Mouse (Mus musculus): ENCODE data around the gene Ctcf. TPM values are rescaled to one million over a fixed set of nuclear protein-coding genes. Genes with fewer than 3 reads are reported as not detected.

The Ctcf gene
- polyA plus RNA-seq, 1 experiment = 30.2 TPM

- Histone ChIP-seq H3K79me3 (ENCODE audit: low read depth) (peaks cover 66% of the 10 kb centered on the region), H3K36me3 (ENCODE audit: control insufficient read depth, insufficient read depth) (peaks cover 15% of the 10 kb centered on the region), H3ac (ENCODE audit: control insufficient read depth, insufficient read length, low read depth) (no peak overlapping the region), H3K4me3 (ENCODE audit: insufficient read depth, poor library complexity, severe bottlenecking) (no peak overlapping the region), H3K79me2 (ENCODE audit: control insufficient read depth, insufficient read depth) (peaks cover 87% of the 10 kb centered on the region), H3K27me3 (ENCODE audit: control insufficient read depth, insufficient read depth, insufficient read length) (no peaks in the 10 kb centered on the region)
- TF ChIP-seq CEBPB (IDR thresholded peaks at IDR 0.05; ENCODE audit: low read depth) = no peak
- no peak for TF ChIP-seq CTCF (IDR thresholded peaks at IDR 0.05; ENCODE audit: control insufficient read depth, insufficient read depth, insufficient read length)
- TF ChIP-seq MYOD1 (IDR thresholded peaks at IDR 0.05; ENCODE audit: control insufficient read depth, insufficient read length, low read depth) = no peak
- no peak for TF ChIP-seq MYOG (IDR thresholded peaks at IDR 0.05; ENCODE audit: control insufficient read depth, extremely low read depth, insufficient read length)
- TF ChIP-seq FOSL1 (IDR thresholded peaks at IDR 0.05; ENCODE audit: insufficient read depth, low read length, poor library complexity, severe bottlenecking) = no peak
- no peak for TF ChIP-seq USF1 (IDR thresholded peaks at IDR 0.05; ENCODE audit: low read depth)
These were observed 2.1 kb downstream of the Ctcf start for GRCm38 (mm10) chr8:105638510-105638909.

DNA sequence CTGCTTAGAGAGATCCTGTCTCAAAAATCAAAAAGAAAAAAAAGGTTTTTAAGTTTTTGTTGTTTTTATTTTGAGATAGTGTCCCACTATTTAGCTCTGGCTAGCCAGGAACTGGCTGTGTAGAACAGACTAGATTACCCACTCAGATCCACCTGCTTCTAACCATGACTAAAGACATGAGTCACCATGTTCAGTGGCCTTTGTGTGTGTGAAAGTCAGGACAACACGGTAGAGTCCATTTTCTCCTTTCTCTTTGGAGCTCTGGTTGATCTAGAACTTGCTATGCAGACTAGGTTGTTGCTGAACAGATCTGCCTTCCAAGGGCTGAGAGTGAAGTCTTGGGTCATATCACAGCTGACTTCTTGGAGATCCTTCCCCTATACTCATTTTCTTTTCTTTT, 3.5 kb downstream of the Ctcf start:
- Histone ChIP-seq H3K79me3 (ENCODE audit: low read depth) (peaks cover 75% of the 10 kb centered on the region), H3K79me2 (ENCODE audit: control insufficient read depth, insufficient read depth) (peaks cover 92% of the 10 kb centered on the region), H3K36me3 (ENCODE audit: control insufficient read depth, insufficient read depth) (peaks cover 26% of the 10 kb centered on the region), H3K4me3 (ENCODE audit: insufficient read depth, poor library complexity, severe bottlenecking) (no peak overlapping the region), H3K27me3 (ENCODE audit: control insufficient read depth, insufficient read depth, insufficient read length) (no peaks in the 10 kb centered on the region), H3ac (ENCODE audit: control insufficient read depth, insufficient read length, low read depth) (no peak overlapping the region)
- no peak for TF ChIP-seq MYOG (IDR thresholded peaks at IDR 0.05; ENCODE audit: control insufficient read depth, extremely low read depth, insufficient read length)
- peak; percentile 59 for TF ChIP-seq MYOD1 (IDR thresholded peaks at IDR 0.05; ENCODE audit: control insufficient read depth, insufficient read length, low read depth)

DNA sequence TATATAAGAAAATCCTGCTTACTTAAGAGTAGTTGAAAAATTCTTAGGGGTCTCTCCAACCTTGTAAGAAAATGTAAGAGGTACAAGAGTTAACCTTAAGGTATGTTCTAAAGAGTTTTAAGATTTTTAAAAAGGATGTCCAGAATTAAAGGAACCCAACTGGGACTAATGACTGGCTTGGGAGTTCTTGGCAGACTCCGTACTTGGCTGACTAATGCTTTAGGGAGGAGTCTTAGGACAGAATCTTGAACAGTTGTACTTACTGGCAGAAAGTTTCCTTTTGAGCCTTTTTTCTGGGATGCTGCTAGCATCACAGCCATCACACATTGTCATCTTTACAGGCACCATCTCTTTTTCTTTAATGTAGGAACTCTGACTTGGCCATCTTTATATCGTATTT, 4.1 kb downstream of the Ctcf start:
- Histone ChIP-seq H3ac (ENCODE audit: control insufficient read depth, insufficient read length, low read depth) (no peak overlapping the region), H3K4me3 (ENCODE audit: insufficient read depth, poor library complexity, severe bottlenecking) (no peak overlapping the region), H3K79me2 (ENCODE audit: control insufficient read depth, insufficient read depth) (peaks cover 92% of the 10 kb centered on the region), H3K79me3 (ENCODE audit: low read depth) (peaks cover 82% of the 10 kb centered on the region), H3K36me3 (ENCODE audit: control insufficient read depth, insufficient read depth) (peaks cover 32% of the 10 kb centered on the region), H3K27me3 (ENCODE audit: control insufficient read depth, insufficient read depth, insufficient read length) (no peaks in the 10 kb centered on the region)
- TF ChIP-seq MYOG (IDR thresholded peaks at IDR 0.05; ENCODE audit: control insufficient read depth, extremely low read depth, insufficient read length) (no peak), CEBPB (IDR thresholded peaks at IDR 0.05; ENCODE audit: low read depth) (no peak), CTCF (IDR thresholded peaks at IDR 0.05; ENCODE audit: control insufficient read depth, insufficient read depth, insufficient read length) (no peak), USF1 (IDR thresholded peaks at IDR 0.05; ENCODE audit: low read depth) (no peak), MYOD1 (IDR thresholded peaks at IDR 0.05; ENCODE audit: control insufficient read depth, insufficient read length, low read depth) (no peak), MAX (IDR thresholded peaks at IDR 0.05) (no peak), FOSL1 (IDR thresholded peaks at IDR 0.05; ENCODE audit: insufficient read depth, low read length, poor library complexity, severe bottlenecking) (no peak)

DNA sequence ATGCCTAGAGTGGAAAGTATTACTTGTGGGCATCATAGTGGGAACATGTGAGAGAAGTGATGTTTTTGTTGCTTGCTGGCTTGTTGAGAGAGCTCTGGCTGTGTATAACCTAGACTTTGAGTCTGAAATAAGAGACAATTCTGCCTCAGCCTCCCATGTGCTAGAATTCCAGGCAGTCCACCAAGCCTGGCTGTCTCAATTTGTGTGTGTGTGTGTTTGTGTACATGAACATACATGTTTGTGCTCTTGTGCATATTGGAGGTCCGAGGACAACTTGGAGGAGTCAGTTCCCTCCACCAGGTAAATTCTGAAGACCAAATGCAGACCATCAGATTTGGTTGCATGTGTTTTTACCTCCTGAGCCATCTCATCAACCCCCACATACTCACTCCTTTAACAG, 8.8 kb downstream of the Ctcf start:
- Histone ChIP-seq H3K79me2 (ENCODE audit: control insufficient read depth, insufficient read depth) (peaks cover 100% of the 10 kb centered on the region), H3K4me3 (ENCODE audit: insufficient read depth, poor library complexity, severe bottlenecking) (no peak overlapping the region), H3ac (ENCODE audit: control insufficient read depth, insufficient read length, low read depth) (no peak overlapping the region), H3K36me3 (ENCODE audit: control insufficient read depth, insufficient read depth) (peaks cover 48% of the 10 kb centered on the region), H3K79me3 (ENCODE audit: low read depth) (peaks cover 92% of the 10 kb centered on the region), H3K27me3 (ENCODE audit: control insufficient read depth, insufficient read depth, insufficient read length) (no peaks in the 10 kb centered on the region)
- no peak for TF ChIP-seq MYOD1 (IDR thresholded peaks at IDR 0.05; ENCODE audit: control insufficient read depth, insufficient read length, low read depth)
- TF ChIP-seq CTCF (IDR thresholded peaks at IDR 0.05; ENCODE audit: control insufficient read depth, insufficient read depth, insufficient read length) = no peak
- TF ChIP-seq MAX (IDR thresholded peaks at IDR 0.05) = no peak
- TF ChIP-seq USF1 (IDR thresholded peaks at IDR 0.05; ENCODE audit: low read depth) = no peak
- no peak for TF ChIP-seq MYOG (IDR thresholded peaks at IDR 0.05; ENCODE audit: control insufficient read depth, extremely low read depth, insufficient read length)
- TF ChIP-seq CEBPB (IDR thresholded peaks at IDR 0.05; ENCODE audit: low read depth) = no peak
- TF ChIP-seq FOSL1 (IDR thresholded peaks at IDR 0.05; ENCODE audit: insufficient read depth, low read length, poor library complexity, severe bottlenecking) = no peak

DNA sequence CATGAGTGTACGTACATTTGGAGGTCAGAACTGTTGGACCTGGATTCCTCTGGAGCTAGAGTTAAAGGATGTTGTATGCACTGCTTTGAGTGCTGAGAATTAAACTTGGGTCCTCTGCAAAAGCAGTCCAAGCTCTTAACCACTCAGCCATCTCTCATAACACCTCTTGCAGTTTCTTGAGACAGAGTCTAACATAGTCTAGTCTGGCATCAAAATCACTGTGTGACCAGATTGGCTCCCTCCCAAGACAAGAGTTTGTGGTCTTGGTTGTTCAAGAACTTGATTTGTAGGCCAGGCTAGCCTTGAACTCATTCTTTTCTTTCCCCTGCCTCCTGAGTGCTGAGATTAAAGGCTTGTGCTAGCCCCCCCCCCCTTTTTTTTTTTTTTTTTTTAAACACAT, 12.6 kb downstream of the Ctcf start:
- TF ChIP-seq CTCF (IDR thresholded peaks at IDR 0.05; ENCODE audit: control insufficient read depth, insufficient read depth, insufficient read length) (no peak), CEBPB (IDR thresholded peaks at IDR 0.05; ENCODE audit: low read depth) (no peak), MAX (IDR thresholded peaks at IDR 0.05) (no peak), FOSL1 (IDR thresholded peaks at IDR 0.05; ENCODE audit: insufficient read depth, low read length, poor library complexity, severe bottlenecking) (no peak), MYOG (IDR thresholded peaks at IDR 0.05; ENCODE audit: control insufficient read depth, extremely low read depth, insufficient read length) (no peak), MYOD1 (IDR thresholded peaks at IDR 0.05; ENCODE audit: control insufficient read depth, insufficient read length, low read depth) (no peak), USF1 (IDR thresholded peaks at IDR 0.05; ENCODE audit: low read depth) (no peak)
- Histone ChIP-seq H3K79me3 (ENCODE audit: low read depth) (peaks cover 91% of the 10 kb centered on the region), H3K79me2 (ENCODE audit: control insufficient read depth, insufficient read depth) (peaks cover 100% of the 10 kb centered on the region), H3K4me3 (ENCODE audit: insufficient read depth, poor library complexity, severe bottlenecking) (no peak overlapping the region), H3ac (ENCODE audit: control insufficient read depth, insufficient read length, low read depth) (no peak overlapping the region), H3K27me3 (ENCODE audit: control insufficient read depth, insufficient read depth, insufficient read length) (no peaks in the 10 kb centered on the region), H3K36me3 (ENCODE audit: control insufficient read depth, insufficient read depth) (peaks cover 52% of the 10 kb centered on the region)

DNA sequence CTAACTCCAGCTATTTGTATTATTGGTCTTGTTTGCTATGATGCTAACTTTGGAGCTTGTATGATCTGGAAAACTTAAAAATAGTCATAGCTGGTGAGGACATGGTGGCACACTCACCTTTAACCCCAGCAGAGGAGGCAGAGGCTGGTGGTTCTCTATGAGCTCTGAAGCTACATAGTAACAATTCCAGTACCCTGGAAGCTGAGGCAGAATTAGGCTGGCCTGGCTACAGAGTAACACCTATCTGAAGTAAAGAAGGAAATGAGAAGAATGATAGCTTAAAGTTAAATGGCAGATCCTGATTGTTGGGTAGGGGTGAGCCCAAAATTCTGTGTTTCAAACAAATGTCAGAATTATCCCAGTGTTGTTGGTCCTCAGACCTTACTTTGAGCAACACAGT, 21.3 kb downstream of the Ctcf start:
- H3K79me2 ChIP-seq (ENCODE audit: control insufficient read depth, insufficient read depth) = peaks cover 100% of the 10 kb centered on the region
- peaks cover 16% of the 10 kb centered on the region for H3K36me3 ChIP-seq (ENCODE audit: control insufficient read depth, insufficient read depth)
- no peak overlapping the region for H3K4me3 ChIP-seq (ENCODE audit: insufficient read depth, poor library complexity, severe bottlenecking)
- no peak for TF ChIP-seq FOSL1 (IDR thresholded peaks at IDR 0.05; ENCODE audit: insufficient read depth, low read length, poor library complexity, severe bottlenecking)
- no peak for TF ChIP-seq MYOG (IDR thresholded peaks at IDR 0.05; ENCODE audit: control insufficient read depth, extremely low read depth, insufficient read length)
- no peak for TF ChIP-seq MAX (IDR thresholded peaks at IDR 0.05)
- TF ChIP-seq USF1 (IDR thresholded peaks at IDR 0.05; ENCODE audit: low read depth) = no peak
- TF ChIP-seq CEBPB (IDR thresholded peaks at IDR 0.05; ENCODE audit: low read depth) = no peak
- H3K27me3 ChIP-seq (ENCODE audit: control insufficient read depth, insufficient read depth, insufficient read length) = no peaks in the 10 kb centered on the region
- no peak overlapping the region for H3ac ChIP-seq (ENCODE audit: control insufficient read depth, insufficient read length, low read depth)
- peaks cover 84% of the 10 kb centered on the region for H3K79me3 ChIP-seq (ENCODE audit: low read depth)
